Comparison of ENCODE assay signal across 30 mouse cellular contexts in genomic region chr13:55179591-55179990, GRCm38 (mm10). TPM values are rescaled to one million over a fixed set of nuclear protein-coding genes. Genes with fewer than 3 reads are reported as not detected.
DNase-seq lines count a peak whose midpoint lies in the region; ATAC-seq lines count a peak whose summit lies in the region.
"Had no signal": no experiment of that assay in that cellular context is flagged by ENCODE, and none has a peak within 500 bp of the region (broad histone marks: within the 10 kb centered on the region; RNA-seq: fewer than 3 reads in every experiment).

No protein-coding gene starts in this region.

- no peak overlapping the region for H3K4me3 ChIP-seq in forebrain, embryonic 15.5 days
- H3K4me3 ChIP-seq in forebrain, embryonic 16.5 days (replicated peaks; ENCODE audit: low read length): no peak overlapping the region
- H3K4me3 ChIP-seq: embryonic facial prominence, embryonic 12.5 days; intestine, embryonic 15.5 days; kidney, embryonic 15.5 days; liver, embryonic 13.5 days; midbrain, embryonic 13.5 days had no signal

- no peak overlapping the region for H3K9ac ChIP-seq in forebrain, embryonic 15.5 days (replicated peaks)
- no peak overlapping the region for H3K9ac ChIP-seq in forebrain, embryonic 16.5 days (replicated peaks; ENCODE audit: low read depth, low read length)
- H3K9ac ChIP-seq: embryonic facial prominence, embryonic 12.5 days; intestine, embryonic 15.5 days; kidney, embryonic 15.5 days; liver, embryonic 13.5 days; midbrain, embryonic 13.5 days had no signal

- H3K27me3 ChIP-seq in forebrain, embryonic 15.5 days: no peaks in the 10 kb centered on the region
- no peaks in the 10 kb centered on the region for H3K27me3 ChIP-seq in forebrain, embryonic 16.5 days (replicated peaks; ENCODE audit: control insufficient read depth, insufficient read depth, low read length)
- H3K27me3 ChIP-seq: embryonic facial prominence, embryonic 12.5 days; intestine, embryonic 15.5 days; kidney, embryonic 15.5 days; liver, embryonic 13.5 days; midbrain, embryonic 13.5 days had no signal

- 73% methylated on average over 3 of the region's 3 CpGs for WGBS in forebrain, embryonic 15.5 days
- 64% methylated on average over 3 of the region's 3 CpGs for WGBS in forebrain, embryonic 16.5 days

- H3K4me2 ChIP-seq in forebrain, embryonic 15.5 days (replicated peaks): no peak overlapping the region
- H3K4me2 ChIP-seq in forebrain, embryonic 16.5 days (ENCODE audit: low read length): no peak overlapping the region
- H3K4me2 ChIP-seq: embryonic facial prominence, embryonic 12.5 days; heart, embryonic 11.5 days; intestine, embryonic 15.5 days; kidney, embryonic 15.5 days; liver, embryonic 13.5 days; midbrain, embryonic 13.5 days had no signal

- H3K27ac ChIP-seq in forebrain, embryonic 15.5 days (replicated peaks): peak overlapping the region; percentile 28; the same call in 1 of the 2 replicates
- H3K27ac ChIP-seq in forebrain, embryonic 16.5 days (ENCODE audit: low read length): no peak overlapping the region
- H3K27ac ChIP-seq: embryonic facial prominence, embryonic 12.5 days; intestine, embryonic 15.5 days; kidney, embryonic 15.5 days; liver, embryonic 13.5 days; midbrain, embryonic 13.5 days had no signal

- H3K4me1 ChIP-seq in forebrain, embryonic 15.5 days: peaks cover 7% of the 10 kb centered on the region
- peaks cover 7% of the 10 kb centered on the region; the same call in 1 of the 2 replicates for H3K4me1 ChIP-seq in forebrain, embryonic 16.5 days (replicated peaks; ENCODE audit: control insufficient read depth, insufficient read depth, low read length)
- H3K4me1 ChIP-seq: embryonic facial prominence, embryonic 12.5 days; intestine, embryonic 15.5 days had no signal

- ATAC-seq in forebrain, embryonic 15.5 days (replicated peaks): no peak
- no peak for ATAC-seq in forebrain, embryonic 16.5 days
- ATAC-seq: hindbrain, embryonic 16.5 days; intestine, embryonic 15.5 days had no signal

- DNase-seq in adrenal gland, postnatal 14 days: peak; percentile 35
- no peak for DNase-seq in adrenal gland, adult 8-10 months
- DNase-seq in brain, adult 2 months (ENCODE audit: low read depth, low spot score): peak; percentile 59
- peak; percentile 20 to 31 for DNase-seq in cerebellum, postnatal 36 days
- DNase-seq in heart, adult 11 months: no peak
- DNase-seq: kidney, postnatal 4 days; liver, embryonic 13.5 days; lung, adult 2 months; lung, postnatal 14 days; thymus, adult 18-20 months; thymus, postnatal 36 days had no signal

- H3K9me3 ChIP-seq in forebrain, embryonic 15.5 days: no peaks in the 10 kb centered on the region
- no peaks in the 10 kb centered on the region for H3K9me3 ChIP-seq in forebrain, embryonic 16.5 days (ENCODE audit: control insufficient read depth, low read length)
- H3K9me3 ChIP-seq: embryonic facial prominence, embryonic 12.5 days; intestine, embryonic 15.5 days; kidney, embryonic 15.5 days; liver, embryonic 13.5 days; midbrain, embryonic 13.5 days had no signal

- no peaks in the 10 kb centered on the region for H3K36me3 ChIP-seq in forebrain, embryonic 15.5 days
- H3K36me3 ChIP-seq in forebrain, embryonic 16.5 days (ENCODE audit: control insufficient read depth, insufficient read depth): no peaks in the 10 kb centered on the region
- H3K36me3 ChIP-seq: embryonic facial prominence, embryonic 12.5 days; intestine, embryonic 15.5 days; kidney, embryonic 15.5 days; liver, embryonic 13.5 days; midbrain, embryonic 13.5 days had no signal

RNA-seq across cellular contexts. Expression of gene Fgfr4, which starts 27.2 kb away (rescaled TPM):
- 39.2 and 46.7 TPM in 2 replicates for total RNA-seq in adrenal gland, postnatal 14 days (2021)
- total RNA-seq in adrenal gland, adult 8-10 months (2022): 10 to 100 TPM; 19.0 to 63.2 (median 35.3) TPM
- polyA plus RNA-seq in forebrain, embryonic 15.5 days (2015; fragmentation: Nextera tagmentation; extraction: Ambion mirVana): 0.51 and 1.1 TPM in 2 replicates
- polyA plus RNA-seq in forebrain, embryonic 16.5 days (2015; fragmentation: Nextera tagmentation; extraction: Ambion mirVana): 0.67 and 1.4 TPM in 2 replicates
- total RNA-seq: granulocyte monocyte progenitor cell, adult 5-6 weeks; hematopoietic stem cell, adult 5-6 weeks; megakaryocyte, adult 5-6 weeks; monocyte, adult 5-6 weeks; neutrophil, adult 5-6 weeks had no signal

RNA-seq across cellular contexts. Expression of gene Nsd1, which starts 30.0 kb away (rescaled TPM):
- 120 and 132 TPM in 2 replicates for total RNA-seq in adrenal gland, postnatal 14 days (2021)
- 100 to 1,000 TPM in 2 of 4 experiments, 10 to 100 TPM in 2; 84.9 to 139 (median 113) TPM for total RNA-seq in adrenal gland, adult 8-10 months (2022)
- 59.3 and 59.5 TPM in 2 replicates for polyA plus RNA-seq in forebrain, embryonic 15.5 days (2015; fragmentation: Nextera tagmentation; extraction: Ambion mirVana)
- 52.4 and 53.1 TPM in 2 replicates for polyA plus RNA-seq in forebrain, embryonic 16.5 days (2015; fragmentation: Nextera tagmentation; extraction: Ambion mirVana)

RNA-seq across cellular contexts. Expression of gene Gm17617, which starts 46.2 kb away (rescaled TPM):
- not detected in 2 replicates for total RNA-seq in adrenal gland, postnatal 14 days (2021)
- total RNA-seq in adrenal gland, adult 8-10 months (2022): not detected
- polyA plus RNA-seq in forebrain, embryonic 15.5 days (2015; fragmentation: Nextera tagmentation; extraction: Ambion mirVana): not detected in 2 replicates
- not detected in 2 replicates for polyA plus RNA-seq in forebrain, embryonic 16.5 days (2015; fragmentation: Nextera tagmentation; extraction: Ambion mirVana)
- total RNA-seq: gastrocnemius, adult 8-10 months; granulocyte monocyte progenitor cell, adult 5-6 weeks; hematopoietic stem cell, adult 5-6 weeks; left cerebral cortex, postnatal 25 days; megakaryocyte, adult 5-6 weeks; monocyte, adult 5-6 weeks; neutrophil, adult 5-6 weeks had no signal
- polyA plus RNA-seq: embryonic facial prominence, embryonic 12.5 days; frontal cortex, adult 2 months; heart, embryonic 11.5 days; heart, postnatal 0 days; hindbrain, embryonic 16.5 days; intestine, embryonic 15.5 days; kidney, embryonic 15.5 days; limb, embryonic 14.5 days; liver, embryonic 13.5 days; lung, adult 2 months; midbrain, embryonic 13.5 days; stomach, embryonic 16.5 days had no signal

Comparison
In these comparisons a context has a peak if more than half of its experiments do, and no peak if none do; other contexts are left out.
1. DNase-seq: peak in adrenal gland, postnatal 14 days (single experiment), brain, adult 2 months (single experiment) and cerebellum, postnatal 36 days (2 of 2); none in adrenal gland, adult 8-10 months (single experiment) and heart, adult 11 months (single experiment).